Mouse (Mus musculus): ENCODE data around the gene Itga8. TPM values are rescaled to one million over a fixed set of nuclear protein-coding genes. Genes with fewer than 3 reads are reported as not detected.

The Itga8 gene
- polyA plus RNA-seq, 1 experiment, result not detected

DNA sequence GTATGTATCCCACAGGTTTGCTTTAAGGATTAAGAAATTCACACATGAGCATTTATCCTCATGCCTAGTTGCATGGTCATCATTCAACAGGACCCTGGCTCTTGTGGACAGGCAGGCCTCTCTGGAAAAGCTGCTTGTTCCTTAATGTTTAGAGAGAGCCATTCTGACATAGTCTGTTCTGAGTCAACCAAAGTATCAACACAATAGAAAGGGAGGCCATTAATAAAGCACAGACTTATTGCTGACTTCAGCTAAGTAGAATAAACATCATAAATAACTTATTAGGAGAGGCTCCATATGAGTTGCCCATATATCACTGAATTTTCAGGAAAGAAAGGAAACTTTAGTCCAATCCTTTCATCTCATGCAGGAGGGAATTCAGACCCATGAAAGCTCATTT, 175.1 kb downstream of the Itga8 start:
- TF ChIP-seq GATA1 (IDR thresholded peaks at IDR 0.05; ENCODE audit: borderline replicate concordance, low read length) (no peak), FLI1 (IDR thresholded peaks at IDR 0.05; ENCODE audit: low read length) (no peak)
- 0 out of 2 replicates have a peak, but pooled peaks cover 3% of the 10 kb centered on the region for H3K9me3 ChIP-seq
- H3K4me1 ChIP-seq, result no peaks in the 10 kb centered on the region
- H3K36me3 ChIP-seq (replicated peaks; ENCODE audit: low read length), result no peaks in the 10 kb centered on the region
- no peak overlapping the region for H3K4me3 ChIP-seq (replicated peaks)
- no peaks in the 10 kb centered on the region for H3K27me3 ChIP-seq (replicated peaks)

DNA sequence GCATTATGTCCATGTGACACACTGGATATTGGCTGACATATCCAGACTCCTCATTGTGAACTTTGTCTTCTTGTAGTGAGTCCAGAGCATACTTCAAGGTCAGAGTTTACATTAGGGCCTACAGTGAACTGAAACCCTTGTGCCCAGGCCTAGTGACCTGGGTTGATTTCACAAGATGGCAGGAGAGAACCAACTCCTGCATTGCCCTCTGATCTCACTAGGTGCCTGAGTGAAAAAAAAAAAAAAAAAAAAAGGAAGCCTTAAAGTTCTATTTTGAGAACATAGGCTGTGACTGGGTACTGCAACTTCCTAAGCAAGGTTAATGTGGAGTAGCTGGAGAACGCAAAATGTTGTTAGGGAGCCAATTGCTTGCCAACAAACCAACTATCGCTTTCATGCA, 186.2 kb downstream of the Itga8 start:
- Histone ChIP-seq H3K9me3 (no peaks in the 10 kb centered on the region), H3K36me3 (replicated peaks; ENCODE audit: low read length) (no peaks in the 10 kb centered on the region), H3K27me3 (replicated peaks) (no peaks in the 10 kb centered on the region), H3K4me1 (no peaks in the 10 kb centered on the region), H3K4me3 (replicated peaks) (no peak overlapping the region)
- no peak for TF ChIP-seq GATA1 (IDR thresholded peaks at IDR 0.05; ENCODE audit: borderline replicate concordance, low read length)
- no peak for TF ChIP-seq FLI1 (IDR thresholded peaks at IDR 0.05; ENCODE audit: low read length)

DNA sequence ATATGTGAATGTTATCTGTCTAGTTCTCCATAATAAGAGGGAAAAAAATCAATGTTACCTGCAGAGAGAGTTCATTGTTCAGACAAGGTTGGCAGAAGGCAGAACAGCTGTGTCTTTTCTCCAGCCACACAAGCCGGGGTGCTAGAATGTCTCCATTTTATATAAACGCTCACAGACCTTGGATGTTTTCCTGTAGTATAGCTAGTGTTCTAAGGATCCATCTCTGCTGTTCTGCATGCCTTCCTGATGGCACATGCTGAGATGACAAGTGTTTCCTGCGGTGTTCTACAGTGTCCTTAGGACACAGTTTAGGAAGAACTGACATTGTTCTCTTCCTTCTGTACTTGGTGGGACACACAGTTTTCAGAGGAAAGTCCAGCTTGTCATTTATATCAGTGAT, 192.4 kb downstream of the Itga8 start:
- Histone ChIP-seq H3K9me3 (no peaks in the 10 kb centered on the region), H3K4me1 (no peaks in the 10 kb centered on the region), H3K27me3 (replicated peaks) (no peaks in the 10 kb centered on the region), H3K4me3 (replicated peaks) (no peak overlapping the region), H3K36me3 (replicated peaks; ENCODE audit: low read length) (no peaks in the 10 kb centered on the region)
- TF ChIP-seq GATA1 (IDR thresholded peaks at IDR 0.05; ENCODE audit: borderline replicate concordance, low read length) (no peak), FLI1 (IDR thresholded peaks at IDR 0.05; ENCODE audit: low read length) (no peak)

DNA sequence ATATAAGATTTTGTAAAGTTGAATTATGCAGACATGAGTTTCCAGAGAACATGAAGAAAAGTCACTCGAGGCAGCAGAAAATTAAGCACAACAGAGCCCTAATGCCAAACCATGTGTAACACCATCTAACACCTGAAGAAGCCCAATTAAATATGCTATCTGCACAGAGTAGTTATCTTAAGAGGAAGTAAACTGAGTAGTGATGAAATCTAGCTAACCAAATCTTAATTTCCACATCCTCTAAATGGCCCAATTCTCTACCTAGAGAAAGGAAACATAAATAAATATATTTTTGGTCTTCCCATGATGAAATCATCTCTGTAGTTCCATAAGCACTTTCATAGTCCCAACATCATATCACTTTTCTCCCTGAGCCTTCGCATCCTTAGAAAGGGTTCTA, 193.4 kb downstream of the Itga8 start:
- no peak for TF ChIP-seq FLI1 (IDR thresholded peaks at IDR 0.05; ENCODE audit: low read length)
- no peak for TF ChIP-seq GATA1 (IDR thresholded peaks at IDR 0.05; ENCODE audit: borderline replicate concordance, low read length)
- Histone ChIP-seq H3K36me3 (replicated peaks; ENCODE audit: low read length) (no peaks in the 10 kb centered on the region), H3K27me3 (replicated peaks) (no peaks in the 10 kb centered on the region), H3K4me1 (no peaks in the 10 kb centered on the region), H3K4me3 (replicated peaks) (no peak overlapping the region), H3K9me3 (no peaks in the 10 kb centered on the region)

DNA sequence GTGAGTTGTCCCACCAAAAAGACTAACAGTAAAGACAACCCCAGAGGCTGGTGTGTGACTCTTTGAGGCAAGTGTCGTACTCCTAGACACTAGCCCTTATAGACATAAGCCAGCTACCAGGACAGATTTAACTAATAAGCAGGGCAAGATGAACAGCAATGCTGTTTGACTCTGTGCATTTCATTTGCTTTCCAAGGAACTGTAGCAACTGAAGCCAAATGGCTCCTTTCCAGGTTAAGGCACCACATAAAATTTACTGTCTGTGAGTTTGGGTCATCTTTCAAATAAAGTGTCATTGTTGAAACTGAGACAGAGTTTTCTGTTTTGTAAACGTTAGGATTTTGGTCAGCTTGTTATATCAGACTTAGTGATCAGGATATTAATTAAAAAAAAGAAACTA, 194.5 kb downstream of the Itga8 start:
- Histone ChIP-seq H3K9me3 (no peaks in the 10 kb centered on the region), H3K4me3 (replicated peaks) (no peak overlapping the region), H3K4me1 (no peaks in the 10 kb centered on the region), H3K36me3 (replicated peaks; ENCODE audit: low read length) (no peaks in the 10 kb centered on the region), H3K27me3 (replicated peaks) (no peaks in the 10 kb centered on the region)
- TF ChIP-seq GATA1 (IDR thresholded peaks at IDR 0.05; ENCODE audit: borderline replicate concordance, low read length), result no peak
- TF ChIP-seq FLI1 (IDR thresholded peaks at IDR 0.05; ENCODE audit: low read length), result no peak

DNA sequence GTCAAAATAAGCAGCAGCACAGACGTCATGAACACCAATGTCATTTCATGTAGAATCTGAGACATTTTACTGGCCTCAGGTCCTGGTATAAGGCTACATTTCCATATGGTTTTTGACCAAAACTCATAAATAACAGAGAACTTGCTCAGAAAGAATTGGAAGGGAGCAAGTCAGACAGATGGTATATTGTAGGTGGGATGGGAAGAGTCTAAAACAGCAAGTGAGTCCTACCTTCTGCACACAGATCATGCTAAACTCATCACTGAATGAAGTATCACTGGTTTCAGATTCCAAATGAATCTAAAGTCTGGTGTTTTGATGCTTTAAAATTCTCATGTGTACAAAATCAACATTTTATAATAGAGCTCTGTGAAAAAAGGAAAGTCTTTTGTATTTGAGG, 198.5 kb downstream of the Itga8 start:
- Histone ChIP-seq H3K9me3 (no peaks in the 10 kb centered on the region), H3K36me3 (replicated peaks; ENCODE audit: low read length) (no peaks in the 10 kb centered on the region), H3K4me1 (no peaks in the 10 kb centered on the region), H3K27me3 (replicated peaks) (no peaks in the 10 kb centered on the region), H3K4me3 (replicated peaks) (no peak overlapping the region)
- TF ChIP-seq FLI1 (IDR thresholded peaks at IDR 0.05; ENCODE audit: low read length), result no peak
- TF ChIP-seq GATA1 (IDR thresholded peaks at IDR 0.05; ENCODE audit: borderline replicate concordance, low read length), result no peak

DNA sequence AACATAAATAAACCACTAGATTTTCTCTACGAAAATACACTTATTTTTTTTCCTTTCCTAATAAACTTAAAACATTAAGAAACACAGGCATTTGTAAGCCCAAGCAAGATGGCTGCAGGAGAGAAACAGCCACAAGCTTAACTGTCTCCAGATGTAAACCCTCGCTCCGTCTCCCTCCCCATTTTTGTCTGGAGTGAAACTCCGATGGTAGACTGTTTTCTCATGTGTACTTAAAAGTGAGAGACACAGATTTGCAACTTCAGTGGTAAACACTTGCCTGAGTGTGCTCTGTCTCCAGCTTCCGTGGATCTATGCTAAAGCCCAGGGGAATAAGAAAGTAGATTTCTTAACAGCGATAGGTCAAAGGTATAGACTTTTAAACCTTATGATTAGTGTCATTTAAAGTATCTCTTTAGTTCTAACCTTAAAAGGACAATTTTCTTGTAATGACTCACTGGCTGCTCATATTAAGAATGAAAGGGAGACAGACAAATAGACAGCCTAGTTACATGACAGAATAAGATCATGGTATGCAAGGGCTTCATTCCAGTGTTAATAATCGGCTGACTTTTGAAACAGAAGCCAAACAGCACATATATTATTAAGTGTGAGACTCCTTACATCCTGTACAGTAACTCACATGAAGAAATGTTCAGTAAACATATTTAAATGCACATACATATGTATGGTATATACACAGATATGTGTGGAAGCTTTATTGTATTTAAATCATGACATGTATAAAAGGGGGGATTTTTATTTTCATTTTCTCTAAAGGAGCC, 209.3 kb downstream of the Itga8 start:
- TF ChIP-seq GATA1 (IDR thresholded peaks at IDR 0.05; ENCODE audit: borderline replicate concordance, low read length) (no peak), FLI1 (IDR thresholded peaks at IDR 0.05; ENCODE audit: low read length) (no peak)
- Histone ChIP-seq H3K36me3 (replicated peaks; ENCODE audit: low read length) (no peaks in the 10 kb centered on the region), H3K4me3 (replicated peaks) (no peak overlapping the region), H3K9me3 (no peaks in the 10 kb centered on the region), H3K27me3 (replicated peaks) (no peaks in the 10 kb centered on the region), H3K4me1 (no peaks in the 10 kb centered on the region)

DNA sequence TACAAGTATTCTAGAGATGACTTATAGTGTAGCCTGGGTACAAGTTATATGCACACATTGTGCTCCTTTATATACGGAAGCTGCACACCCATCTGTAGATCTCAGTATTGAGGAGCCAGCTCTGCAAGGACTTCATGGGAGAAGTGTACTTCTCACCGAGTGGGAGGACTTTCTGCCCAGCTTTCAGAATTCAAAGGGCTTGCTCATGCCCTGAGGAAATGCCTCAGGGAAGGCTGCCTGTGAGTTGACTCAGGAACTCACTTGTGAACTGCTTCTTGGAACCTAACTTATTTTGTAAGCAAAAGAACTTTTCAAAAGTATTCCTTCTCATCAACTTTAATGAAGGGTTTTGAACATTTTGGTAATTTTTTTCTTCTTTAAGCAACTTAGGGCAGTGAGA, 210.7 kb downstream of the Itga8 start:
- Histone ChIP-seq H3K4me1 (no peaks in the 10 kb centered on the region), H3K9me3 (no peaks in the 10 kb centered on the region), H3K36me3 (replicated peaks; ENCODE audit: low read length) (no peaks in the 10 kb centered on the region), H3K4me3 (replicated peaks) (no peak overlapping the region), H3K27me3 (replicated peaks) (no peaks in the 10 kb centered on the region)
- no peak for TF ChIP-seq GATA1 (IDR thresholded peaks at IDR 0.05; ENCODE audit: borderline replicate concordance, low read length)
- TF ChIP-seq FLI1 (IDR thresholded peaks at IDR 0.05; ENCODE audit: low read length), result no peak

DNA sequence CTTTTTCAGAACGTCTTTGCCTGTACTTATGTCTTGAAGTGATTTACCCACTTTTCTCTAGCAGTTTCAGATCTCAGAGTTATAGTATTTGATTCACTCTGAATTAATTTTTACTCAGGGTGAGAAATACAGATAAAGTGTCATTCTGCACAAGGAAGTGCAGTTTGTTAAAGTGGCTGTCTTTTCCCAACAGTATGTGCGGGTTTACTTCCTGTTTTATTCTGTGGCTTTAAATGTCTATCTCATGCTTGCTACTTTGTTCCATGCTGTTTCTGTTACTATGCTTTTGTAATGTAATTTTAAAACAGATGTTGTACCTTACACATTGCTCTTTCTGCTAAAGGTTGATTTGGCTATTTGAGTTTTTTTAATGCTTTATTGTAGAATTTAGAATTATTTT, 216.2 kb downstream of the Itga8 start:
- TF ChIP-seq FLI1 (IDR thresholded peaks at IDR 0.05; ENCODE audit: low read length), result no peak
- no peak for TF ChIP-seq GATA1 (IDR thresholded peaks at IDR 0.05; ENCODE audit: borderline replicate concordance, low read length)
- Histone ChIP-seq H3K27me3 (replicated peaks) (no peaks in the 10 kb centered on the region), H3K4me3 (replicated peaks) (no peak overlapping the region)

DNA sequence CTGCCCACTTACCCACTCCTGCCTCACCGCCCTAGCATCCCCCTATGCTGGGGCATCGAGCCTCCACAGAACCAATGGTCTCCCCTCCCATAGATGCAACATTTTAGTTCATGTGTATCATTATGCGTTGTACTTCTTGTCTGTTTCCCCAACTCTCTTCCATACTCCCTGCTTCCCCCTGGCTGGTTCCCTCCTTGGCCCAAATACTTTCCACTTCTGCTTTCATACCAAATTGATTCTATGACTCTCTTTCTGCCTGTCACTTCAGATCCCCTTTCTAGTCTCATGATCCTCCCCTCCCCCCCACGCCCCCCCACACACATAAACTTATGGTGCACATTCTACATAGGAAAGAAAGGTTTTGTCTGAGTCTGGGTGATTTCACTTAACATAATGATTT, 217.4 kb downstream of the Itga8 start:
- TF ChIP-seq GATA1 (IDR thresholded peaks at IDR 0.05; ENCODE audit: borderline replicate concordance, low read length), result no peak
- TF ChIP-seq FLI1 (IDR thresholded peaks at IDR 0.05; ENCODE audit: low read length), result no peak
- Histone ChIP-seq H3K9me3 (no peaks in the 10 kb centered on the region), H3K4me1 (no peaks in the 10 kb centered on the region), H3K27me3 (replicated peaks) (no peaks in the 10 kb centered on the region), H3K36me3 (replicated peaks; ENCODE audit: low read length) (no peaks in the 10 kb centered on the region), H3K4me3 (replicated peaks) (no peak overlapping the region)

More for the DNA sequence above, 216.2 kb downstream of the Itga8 start:
- Histone ChIP-seq H3K9me3 (no peaks in the 10 kb centered on the region), H3K36me3 (replicated peaks; ENCODE audit: low read length) (no peaks in the 10 kb centered on the region), H3K4me1 (no peaks in the 10 kb centered on the region)
